Mouse (Mus musculus): ENCODE measurements around the gene Trpc7. TPM values are rescaled to one million over a fixed set of nuclear protein-coding genes. Genes with fewer than 3 reads are reported as not detected.

Trpc7 gene
- total RNA-seq (2023), result not detected

DNA sequence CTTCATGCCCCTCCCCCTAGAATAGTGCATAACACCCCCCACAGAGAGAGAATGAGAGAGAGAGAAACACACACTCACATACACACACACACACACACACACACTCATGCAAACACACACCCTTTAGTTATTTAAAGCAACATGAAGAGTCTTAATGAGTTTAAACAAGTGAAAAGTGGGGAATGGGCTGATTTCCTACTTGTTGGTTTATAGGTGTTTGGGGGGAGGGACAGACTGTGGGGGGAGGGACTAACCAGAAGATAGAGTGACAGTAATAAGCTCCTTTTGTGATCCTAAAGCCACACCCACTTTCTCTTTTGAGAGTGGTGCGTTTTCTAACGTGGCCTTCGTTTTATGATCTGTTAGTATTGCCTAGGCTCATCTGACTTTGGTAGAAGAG lies at the start of gene Trpc7:
Gene Trpc7, minus strand, starts transcription at position 101 of the 400 bp plus-strand sequence.

DNA sequence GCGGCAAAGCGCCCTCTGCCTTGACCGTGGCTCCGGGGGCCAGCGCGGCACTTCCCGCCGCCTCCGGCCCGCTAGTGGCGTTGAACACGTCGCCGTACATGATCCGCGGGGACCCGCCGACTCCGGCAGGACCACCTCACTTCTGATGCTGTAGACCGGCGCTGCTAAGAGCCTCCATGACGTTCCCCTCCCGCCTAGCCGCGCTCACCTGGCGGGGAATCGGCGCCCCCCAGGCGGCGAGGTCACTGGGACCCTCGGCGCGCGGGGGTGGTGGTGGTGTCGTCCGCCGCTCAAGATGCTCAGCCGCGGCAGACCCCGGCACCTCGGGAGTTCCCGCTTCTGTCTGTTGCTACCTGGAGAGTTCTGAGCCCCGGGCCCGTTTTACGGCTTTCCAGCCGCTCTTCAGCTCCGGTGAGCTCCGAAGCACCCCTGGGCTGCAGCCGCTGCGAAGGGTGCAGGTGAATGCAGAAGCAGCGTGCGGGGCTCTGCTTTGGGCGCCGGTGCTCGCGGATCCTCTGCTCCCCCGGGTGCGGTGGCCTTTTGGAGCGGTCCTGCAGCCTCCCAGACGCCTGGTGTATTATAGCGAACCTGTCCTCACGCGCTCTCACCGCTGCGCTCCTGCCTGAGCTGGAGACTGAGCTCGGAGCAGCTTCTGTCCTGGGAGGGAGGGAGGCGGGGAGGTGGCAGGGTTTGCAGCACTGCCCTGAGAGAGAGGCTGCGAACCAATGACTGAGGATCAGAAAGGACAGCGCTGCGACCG lies 142.4 kb downstream of the Trpc7 start, which contains the start of gene Gm45623:
Gene Gm45623, minus strand, starts transcription at position 636 of the 760 bp plus-strand sequence.

Other genes with a start within 250 kb of the Trpc7 start
- 10 to 100 TPM; 21.5 to 24.9 TPM for gene Smad5, start 193.0 kb downstream of the Trpc7 start, total RNA-seq (2023)
- not detected for gene Gm45623, start 142.2 kb downstream of the Trpc7 start, total RNA-seq (2023)